Mouse (Mus musculus) T-helper 2 cell (primary cell): Measurements from ENCODE around the gene Gsdma2.
"Not testable (repeated sequence)": the region's sequence is repeated elsewhere in the genome, so short reads cannot be mapped to it uniquely, and the experiment has no call there.

ENCODE experiments used
- in situ Hi-C: fragments of 300-600 bp; cut with MboI, MseI; formaldehyde crosslinking; loops from one replicate; pipeline ENCODE4 v1.15.1; 2025; ENCODE audit warnings: high pct_unique_total_duplicates

Gene Gsdma2

GRCm38 (mm10) chr11:98646459-98646858 lies at the start of gene Gsdma2:
Gsdma2 (plus strand) TSS chr11:98646759.
- in situ Hi-C loops: loop anchor here (5.0 kb wide), 1 partner anchor 524 kb away; no protein-coding TSS in a partner anchor

GRCm38 (mm10) chr11:98597363-98597762 lies 49.2 kb upstream of the Gsdma2 start:
- in situ Hi-C loops: no loop called here

- in situ Hi-C loops: no loop called here
Observed at GRCm38 (mm10) chr11:98597991-98598390, 48.6 kb upstream of the Gsdma2 start, which contains the start of gene Lrrc3c. Lrrc3c (plus strand) TSS chr11:98598291.

GRCm38 (mm10) chr11:98598851-98599290 lies 47.7 kb upstream of the Gsdma2 start:
- in situ Hi-C loops: no loop called here

- in situ Hi-C loops: no loop called here
Observed at GRCm38 (mm10) chr11:98599291-98599690, 47.3 kb upstream of the Gsdma2 start.

- in situ Hi-C loops: no loop called here
Observed at GRCm38 (mm10) chr11:98602090-98602690, 44.4 kb upstream of the Gsdma2 start.

- in situ Hi-C loops: no loop called here
Observed at GRCm38 (mm10) chr11:98603953-98604352, 42.6 kb upstream of the Gsdma2 start.

GRCm38 (mm10) chr11:98604911-98605310 lies 41.6 kb upstream of the Gsdma2 start:
- in situ Hi-C loops: loop anchor here (5.0 kb wide), 1 partner anchor 37 kb away; no protein-coding TSS in a partner anchor

GRCm38 (mm10) chr11:98606763-98607162 lies 39.8 kb upstream of the Gsdma2 start:
- in situ Hi-C loops: loop anchor here (5.0 kb wide), 1 partner anchor 36 kb away; no protein-coding TSS in a partner anchor

GRCm38 (mm10) chr11:98620791-98621190 lies 25.8 kb upstream of the Gsdma2 start:
- in situ Hi-C loops: no loop called here

- in situ Hi-C loops: not testable (repeated sequence)
Observed at GRCm38 (mm10) chr11:98623981-98624380, 22.6 kb upstream of the Gsdma2 start.

- in situ Hi-C loops: not testable (repeated sequence)
Observed at GRCm38 (mm10) chr11:98624381-98624780, 22.2 kb upstream of the Gsdma2 start.

GRCm38 (mm10) chr11:98625611-98626410 lies 20.7 kb upstream of the Gsdma2 start, which contains the start of the genes Gm12355 and Gsdma3:
Gm12355 (minus strand) TSS chr11:98625661.
Gsdma3 (plus strand) TSS chr11:98626360.
- in situ Hi-C loops: no loop called here

GRCm38 (mm10) chr11:98628706-98629105 lies 17.9 kb upstream of the Gsdma2 start:
- in situ Hi-C loops: no loop called here

- in situ Hi-C loops: loop anchor here (5.0 to 10.0 kb wide), 3 partner anchors 46 to 73 kb away; partner anchors contain the start of gene Ormdl3
Observed at GRCm38 (mm10) chr11:98630646-98631045, 15.9 kb upstream of the Gsdma2 start.

GRCm38 (mm10) chr11:98635312-98635970 lies 11.1 kb upstream of the Gsdma2 start:
- in situ Hi-C loops: loop anchor here (5.0 to 10.0 kb wide), 3 partner anchors 37 to 59 kb away; partner anchors contain the start of gene Ormdl3

GRCm38 (mm10) chr11:98637501-98637900 lies 9.1 kb upstream of the Gsdma2 start:
- in situ Hi-C loops: loop anchor here (5.0 to 10.0 kb wide), 3 partner anchors 35 to 57 kb away; partner anchors contain the start of gene Ormdl3

- in situ Hi-C loops: loop anchor here (5.0 kb wide), 1 partner anchor 33 kb away; no protein-coding TSS in a partner anchor
Observed at GRCm38 (mm10) chr11:98640091-98640490, 6.5 kb upstream of the Gsdma2 start.

- in situ Hi-C loops: loop anchor here (5.0 kb wide), 2 partner anchors 37 to 522 kb away; no protein-coding TSS in a partner anchor
Observed at GRCm38 (mm10) chr11:98644757-98645156, 1.8 kb upstream of the Gsdma2 start.

GRCm38 (mm10) chr11:98645946-98646345 lies 613 bp upstream of the Gsdma2 start:
- in situ Hi-C loops: loop anchor here (5.0 kb wide), 1 partner anchor 524 kb away; no protein-coding TSS in a partner anchor

GRCm38 (mm10) chr11:98655076-98655475 lies 8.5 kb downstream of the Gsdma2 start:
- in situ Hi-C loops: not testable (repeated sequence)
